Mouse (Mus musculus) small intestine, adult 2 months (tissue): ENCODE data around the gene Efnb1. TPM values are rescaled to one million over a fixed set of nuclear protein-coding genes. Genes with fewer than 3 reads are reported as not detected.

Source experiments
- H3K27ac ChIP-seq: fragments of 200-500 bp; 2 replicates; pipeline ENCODE4 v1.5.1; 2012; ENCODE audit warnings: low read depth, low read length, control low read depth, inconsistent platforms; ENCODE audit not compliant: insufficient read depth
- H3K27me3 ChIP-seq: fragments of 200-500 bp; 2 replicates; pipeline ENCODE4 v1.6.1; 2012; ENCODE audit warnings: mild to moderate bottlenecking, moderate library complexity, low read length, inconsistent platforms; ENCODE audit not compliant: control insufficient read depth, insufficient read depth
- H3K36me3 ChIP-seq: fragments of 200-500 bp; 2 replicates; pipeline ENCODE4 v1.6.1; 2012; ENCODE audit warnings: mild to moderate bottlenecking, low read length, control low read depth, inconsistent platforms; ENCODE audit not compliant: control insufficient read depth, insufficient read depth
- H3K4me1 ChIP-seq: fragments of 200-500 bp; 2 replicates; pipeline ENCODE4 v1.6.1; 2012; ENCODE audit warnings: low read length, inconsistent platforms, mixed read lengths; ENCODE audit not compliant: control insufficient read depth, insufficient read depth, insufficient read length
- H3K4me3 ChIP-seq: fragments of 200-500 bp; 2 replicates; pipeline ENCODE4 v1.5.1; 2012; ENCODE audit warnings: low read depth, mild to moderate bottlenecking, control low read depth, inconsistent platforms, low read length, moderate library complexity
- CTCF ChIP-seq: fragments of 200-500 bp; IDR thresholded peaks from 2 replicates; pipeline ENCODE4 v1.5.1; 2012; ENCODE audit warnings: low read depth, mild to moderate bottlenecking, control low read depth, inconsistent platforms, low read length, moderate library complexity, mixed read lengths; ENCODE audit not compliant: insufficient replicate concordance, insufficient read length; ENCODE audit errors: extremely low read depth
- POLR2A ChIP-seq: fragments of 200-500 bp; IDR thresholded peaks from 2 replicates; pipeline ENCODE4 v1.6.1; 2012; ENCODE audit warnings: low read depth, mild to moderate bottlenecking, control low read depth, inconsistent platforms, low read length, moderate library complexity
- WGBS: fragments of 180-500 bp; shearing (Covaris S2); methylation state at CpG from one replicate; pipeline ENCODE4 v1.1.7; 2018; 5-methylcytosine and 5-hydroxymethylcytosine counted together
- polyA plus RNA-seq: library from polyadenylated mRNA; depleted of rRNA; stranded (reverse); fragments of >200 nt; gene quantifications from 2 replicates; pipeline ENCODE4 v1.2.3, GENCODE M21; 2012

Efnb1 gene
- polyA plus RNA-seq, 1 experiment = 86.8 TPM

- peak overlapping the region; percentile 85 for H3K27ac ChIP-seq
Observed at GRCm38 (mm10) chrX:99148061-99148905, 12.4 kb downstream of the Efnb1 start.

GRCm38 (mm10) chrX:99149047-99149446 lies 13.1 kb downstream of the Efnb1 start:
- no peaks in the 10 kb centered on the region for H3K27me3 ChIP-seq
- no peak overlapping the region for H3K4me3 ChIP-seq
- peaks cover 45% of the 10 kb centered on the region for H3K4me1 ChIP-seq
- 31% methylated on average over 7 of the region's 7 CpGs for WGBS
- TF ChIP-seq CTCF (no peak), POLR2A (no peak)
- H3K36me3 ChIP-seq = peaks cover 34% of the 10 kb centered on the region
- H3K27ac ChIP-seq = peak overlapping the region; percentile 85

More at GRCm38 (mm10) chrX:99148061-99148905, 12.4 kb downstream of the Efnb1 start:
- TF ChIP-seq CTCF (no peak), POLR2A (peak; percentile 14; the same call in 1 of the 2 replicates)
- peaks cover 34% of the 10 kb centered on the region for H3K36me3 ChIP-seq
- peaks cover 47% of the 10 kb centered on the region for H3K4me1 ChIP-seq
- 27% methylated on average over 11 of the region's 11 CpGs for WGBS
- no peaks in the 10 kb centered on the region for H3K27me3 ChIP-seq
- H3K4me3 ChIP-seq = 0 out of 2 replicates have a peak overlapping the region, but pooled peaks have one; percentile 8

GRCm38 (mm10) chrX:99149900-99150299 lies 14.0 kb downstream of the Efnb1 start:
- Histone ChIP-seq H3K4me3 (peak overlapping the region; percentile 26), H3K36me3 (peaks cover 34% of the 10 kb centered on the region), H3K27ac (peak overlapping the region; percentile 97), H3K4me1 (peaks cover 41% of the 10 kb centered on the region), H3K27me3 (no peaks in the 10 kb centered on the region)
- TF ChIP-seq CTCF (no peak), POLR2A (peak; percentile 33; the same call in 1 of the 2 replicates)
- WGBS = 29% methylated on average over 2 of the region's 2 CpGs

- H3K27me3 ChIP-seq = no peaks in the 10 kb centered on the region
- peaks cover 37% of the 10 kb centered on the region for H3K4me1 ChIP-seq
- 33% methylated on average over 3 of the region's 3 CpGs for WGBS
- H3K36me3 ChIP-seq = peaks cover 28% of the 10 kb centered on the region
- peak overlapping the region; percentile 26 for H3K4me3 ChIP-seq
- TF ChIP-seq POLR2A (no peak), CTCF (no peak)
- peak overlapping the region; percentile 97 for H3K27ac ChIP-seq
Observed at GRCm38 (mm10) chrX:99150712-99151111, 14.8 kb downstream of the Efnb1 start.

GRCm38 (mm10) chrX:99151434-99151833 lies 15.5 kb downstream of the Efnb1 start:
- Histone ChIP-seq H3K4me3 (peak overlapping the region; percentile 12; the same call in 1 of the 2 replicates), H3K4me1 (peaks cover 35% of the 10 kb centered on the region), H3K36me3 (peaks cover 22% of the 10 kb centered on the region), H3K27ac (peak overlapping the region; percentile 97), H3K27me3 (no peaks in the 10 kb centered on the region)
- no peak for TF ChIP-seq POLR2A
- no peak for TF ChIP-seq CTCF
- WGBS = 48% methylated on average over 4 of the region's 4 CpGs

- H3K4me1 ChIP-seq = peaks cover 35% of the 10 kb centered on the region
- peaks cover 15% of the 10 kb centered on the region for H3K36me3 ChIP-seq
- no peaks in the 10 kb centered on the region for H3K27me3 ChIP-seq
- H3K4me3 ChIP-seq = no peak overlapping the region
- whole genome bisulfite sequencing = 69% methylated on average over 3 of the region's 3 CpGs
- peak overlapping the region; percentile 27; the same call in 1 of the 2 replicates for H3K27ac ChIP-seq
- no peak for TF ChIP-seq CTCF
- TF ChIP-seq POLR2A = no peak
Observed at GRCm38 (mm10) chrX:99152141-99152540, 16.2 kb downstream of the Efnb1 start.

GRCm38 (mm10) chrX:99152566-99153265 lies 16.8 kb downstream of the Efnb1 start:
- no peak overlapping the region for H3K4me3 ChIP-seq
- H3K4me1 ChIP-seq = peaks cover 35% of the 10 kb centered on the region
- H3K27me3 ChIP-seq = no peaks in the 10 kb centered on the region
- WGBS = 52% methylated on average over 9 of the region's 9 CpGs
- H3K36me3 ChIP-seq = peaks cover 9% of the 10 kb centered on the region
- TF ChIP-seq POLR2A (no peak), CTCF (no peak)
- peak overlapping the region; percentile 27; the same call in 1 of the 2 replicates for H3K27ac ChIP-seq
